In genomic region chr8:123497699-123498098, GRCm38 (mm10) we compare ENCODE assay signal across 1 mouse cellular context.
TF ChIP-seq lines count a peak whose summit lies in the region.

No protein-coding gene starts in this region.

TF ChIP-seq in CH12.LX, 34 proteins besides CTCF, POLR2A, EP300 and RAD21:
- TF ChIP-seq SMC3 (IDR thresholded peaks at IDR 0.05; ENCODE audit: low read depth, low read length): peak; percentile 13
- no peak for TF ChIP-seq NRF1 (IDR thresholded peaks at IDR 0.05; ENCODE audit: low read depth, low read length)
